Mouse (Mus musculus): ENCODE data around the gene Mroh8. TPM values are rescaled to one million over a fixed set of nuclear protein-coding genes. Genes with fewer than 3 reads are reported as not detected.

Mroh8 gene
- polyA plus RNA-seq, 1 experiment from 2014 or later = 0.91 TPM

- Histone ChIP-seq H3K4me1 (no peaks in the 10 kb centered on the region), H3K9ac (no peak overlapping the region), H3K4me2 (replicated peaks) (no peak overlapping the region), H3K27me3 (replicated peaks) (no peaks in the 10 kb centered on the region), H3K4me3 (no peak overlapping the region), H3K36me3 (peaks cover 94% of the 10 kb centered on the region), H3K27ac (no peak overlapping the region), H3K9me3 (no peaks in the 10 kb centered on the region)
- ATAC-seq (ENCODE audit: low FRiP score, low read depth) = no peak
- 91% methylated on average over 6 of the region's 6 CpGs for WGBS
Observed at GRCm38 (mm10) chr2:157310963-157311637, 31.8 kb upstream of the Mroh8 start.

- no peak overlapping the region for H3K4me2 ChIP-seq (replicated peaks)
- no peaks in the 10 kb centered on the region for H3K27me3 ChIP-seq (replicated peaks)
- H3K4me1 ChIP-seq = no peaks in the 10 kb centered on the region
- H3K4me3 ChIP-seq = no peak overlapping the region
- no peak for ATAC-seq (ENCODE audit: low FRiP score, low read depth)
- H3K9me3 ChIP-seq = no peaks in the 10 kb centered on the region
- peaks cover 89% of the 10 kb centered on the region for H3K36me3 ChIP-seq
- 95% methylated on average over 8 of the region's 8 CpGs for WGBS
- H3K27ac ChIP-seq = no peak overlapping the region
- no peak overlapping the region for H3K9ac ChIP-seq
Observed at GRCm38 (mm10) chr2:157309611-157310010, 30.3 kb upstream of the Mroh8 start.

GRCm38 (mm10) chr2:157308273-157308917, 29.0 kb upstream of the Mroh8 start:
- H3K9ac ChIP-seq = no peak overlapping the region
- 96% methylated on average over 2 of the region's 2 CpGs for WGBS
- no peaks in the 10 kb centered on the region for H3K4me1 ChIP-seq
- no peak for ATAC-seq (ENCODE audit: low FRiP score, low read depth)
- no peak overlapping the region for H3K4me2 ChIP-seq (replicated peaks)
- no peak overlapping the region for H3K27ac ChIP-seq
- no peak overlapping the region for H3K4me3 ChIP-seq
- H3K27me3 ChIP-seq (replicated peaks) = no peaks in the 10 kb centered on the region
- peaks cover 87% of the 10 kb centered on the region for H3K36me3 ChIP-seq
- no peaks in the 10 kb centered on the region for H3K9me3 ChIP-seq

- Histone ChIP-seq H3K27ac (no peak overlapping the region), H3K4me1 (no peaks in the 10 kb centered on the region), H3K4me2 (replicated peaks) (no peak overlapping the region), H3K36me3 (peaks cover 87% of the 10 kb centered on the region), H3K27me3 (replicated peaks) (no peaks in the 10 kb centered on the region), H3K9ac (no peak overlapping the region), H3K4me3 (no peak overlapping the region), H3K9me3 (no peaks in the 10 kb centered on the region)
- ATAC-seq (ENCODE audit: low FRiP score, low read depth) = no peak
- 86% methylated on average over 4 of the region's 4 CpGs for WGBS
Observed at GRCm38 (mm10) chr2:157307715-157308265, 28.4 kb upstream of the Mroh8 start.

GRCm38 (mm10) chr2:157306091-157307032, 27.0 kb upstream of the Mroh8 start:
- Histone ChIP-seq H3K27me3 (replicated peaks) (no peaks in the 10 kb centered on the region), H3K4me2 (replicated peaks) (no peak overlapping the region), H3K9ac (no peak overlapping the region), H3K9me3 (no peaks in the 10 kb centered on the region), H3K4me3 (no peak overlapping the region), H3K36me3 (peaks cover 84% of the 10 kb centered on the region), H3K27ac (no peak overlapping the region), H3K4me1 (no peaks in the 10 kb centered on the region)
- 83% methylated on average over 7 of the region's 7 CpGs for WGBS
- ATAC-seq (ENCODE audit: low FRiP score, low read depth) = no peak

- H3K9me3 ChIP-seq = no peaks in the 10 kb centered on the region
- H3K4me3 ChIP-seq = no peak overlapping the region
- no peak for ATAC-seq (ENCODE audit: low FRiP score, low read depth)
- H3K27ac ChIP-seq = no peak overlapping the region
- no peaks in the 10 kb centered on the region for H3K4me1 ChIP-seq
- H3K27me3 ChIP-seq (replicated peaks) = no peaks in the 10 kb centered on the region
- no peak overlapping the region for H3K4me2 ChIP-seq (replicated peaks)
- peaks cover 86% of the 10 kb centered on the region for H3K36me3 ChIP-seq
- H3K9ac ChIP-seq = no peak overlapping the region
- 38% methylated on average over 9 of the region's 9 CpGs for WGBS
Observed at GRCm38 (mm10) chr2:157303096-157303495, 23.7 kb upstream of the Mroh8 start.

GRCm38 (mm10) chr2:157300051-157300450, 20.7 kb upstream of the Mroh8 start:
- no peak overlapping the region for H3K4me2 ChIP-seq (replicated peaks)
- H3K4me3 ChIP-seq = no peak overlapping the region
- WGBS = 94% methylated on average over 6 of the region's 6 CpGs
- H3K36me3 ChIP-seq = peaks cover 85% of the 10 kb centered on the region
- H3K9ac ChIP-seq = no peak overlapping the region
- H3K9me3 ChIP-seq = no peaks in the 10 kb centered on the region
- no peak for ATAC-seq (ENCODE audit: low FRiP score, low read depth)
- H3K27me3 ChIP-seq (replicated peaks) = no peaks in the 10 kb centered on the region
- H3K4me1 ChIP-seq = no peaks in the 10 kb centered on the region
- no peak overlapping the region for H3K27ac ChIP-seq

GRCm38 (mm10) chr2:157296105-157296689, 16.8 kb upstream of the Mroh8 start:
- H3K9ac ChIP-seq = no peak overlapping the region
- 82% methylated on average over 7 of the region's 7 CpGs for WGBS
- no peak overlapping the region for H3K4me3 ChIP-seq
- 0 out of 2 replicates have a peak, but pooled peaks cover 3% of the 10 kb centered on the region for H3K4me1 ChIP-seq
- no peak overlapping the region for H3K27ac ChIP-seq
- no peak overlapping the region for H3K4me2 ChIP-seq (replicated peaks)
- H3K36me3 ChIP-seq = peaks cover 89% of the 10 kb centered on the region
- H3K9me3 ChIP-seq = no peaks in the 10 kb centered on the region
- no peak for ATAC-seq (ENCODE audit: low FRiP score, low read depth)
- no peaks in the 10 kb centered on the region for H3K27me3 ChIP-seq (replicated peaks)

GRCm38 (mm10) chr2:157292093-157292492, 12.7 kb upstream of the Mroh8 start:
- Histone ChIP-seq H3K9ac (no peak overlapping the region), H3K27me3 (replicated peaks) (no peaks in the 10 kb centered on the region), H3K36me3 (peaks cover 86% of the 10 kb centered on the region), H3K4me3 (no peak overlapping the region), H3K4me2 (replicated peaks) (no peak overlapping the region), H3K27ac (no peak overlapping the region), H3K9me3 (no peaks in the 10 kb centered on the region), H3K4me1 (0 out of 2 replicates have a peak, but pooled peaks cover 3% of the 10 kb centered on the region)
- 31% methylated on average over 2 of the region's 2 CpGs for WGBS
- no peak for ATAC-seq (ENCODE audit: low FRiP score, low read depth)

- Histone ChIP-seq H3K27me3 (replicated peaks) (no peaks in the 10 kb centered on the region), H3K9ac (no peak overlapping the region), H3K36me3 (peaks cover 87% of the 10 kb centered on the region), H3K4me2 (replicated peaks) (no peak overlapping the region), H3K27ac (no peak overlapping the region), H3K9me3 (no peaks in the 10 kb centered on the region), H3K4me1 (no peaks in the 10 kb centered on the region), H3K4me3 (no peak overlapping the region)
- no peak for ATAC-seq (ENCODE audit: low FRiP score, low read depth)
- WGBS = 93% methylated on average over 5 of the region's 5 CpGs
Observed at GRCm38 (mm10) chr2:157288996-157289395, 9.6 kb upstream of the Mroh8 start.

- Histone ChIP-seq H3K4me2 (replicated peaks) (no peak overlapping the region), H3K9me3 (no peaks in the 10 kb centered on the region), H3K4me1 (no peaks in the 10 kb centered on the region), H3K27me3 (replicated peaks) (no peaks in the 10 kb centered on the region), H3K9ac (no peak overlapping the region), H3K27ac (no peak overlapping the region), H3K4me3 (no peak overlapping the region), H3K36me3 (peaks cover 87% of the 10 kb centered on the region)
- ATAC-seq (ENCODE audit: low FRiP score, low read depth) = no peak
- WGBS = 39% methylated on average over 3 of the region's 3 CpGs
Observed at GRCm38 (mm10) chr2:157287542-157287941, 8.2 kb upstream of the Mroh8 start.

GRCm38 (mm10) chr2:157283321-157283720, 4.0 kb upstream of the Mroh8 start:
- H3K36me3 ChIP-seq = peaks cover 53% of the 10 kb centered on the region
- H3K4me2 ChIP-seq (replicated peaks) = no peak overlapping the region
- no peaks in the 10 kb centered on the region for H3K9me3 ChIP-seq
- H3K4me3 ChIP-seq = no peak overlapping the region
- H3K27me3 ChIP-seq (replicated peaks) = no peaks in the 10 kb centered on the region
- 94% methylated on average over 6 of the region's 6 CpGs for WGBS
- no peak overlapping the region for H3K9ac ChIP-seq
- H3K4me1 ChIP-seq = peaks cover 14% of the 10 kb centered on the region
- H3K27ac ChIP-seq = no peak overlapping the region
- no peak for ATAC-seq (ENCODE audit: low FRiP score, low read depth)
